Mouse (Mus musculus): Measurements from ENCODE around the gene Gm13279. TPM values are rescaled to one million over a fixed set of nuclear protein-coding genes. Genes with fewer than 3 reads are reported as not detected.

Gene Gm13279
- polyA plus RNA-seq, 1 experiment from 2014 or later: not detected

Other genes with a start within 250 kb of the Gm13279 start
- gene Ifna15, start 239.2 kb upstream of the Gm13279 start, polyA plus RNA-seq (2014; fragmentation: Illumina TruSeq; extraction: RNeasy Lipid Tissue Mini Kit (QIAGEN cat#74804)): not detected
- not detected for gene Ifna14, start 225.6 kb upstream of the Gm13279 start, polyA plus RNA-seq (2014; fragmentation: Illumina TruSeq; extraction: RNeasy Lipid Tissue Mini Kit (QIAGEN cat#74804))
- not detected for gene Ifna9, start 205.0 kb upstream of the Gm13279 start, polyA plus RNA-seq (2014; fragmentation: Illumina TruSeq; extraction: RNeasy Lipid Tissue Mini Kit (QIAGEN cat#74804))
- gene Ifna12, start 194.0 kb upstream of the Gm13279 start, polyA plus RNA-seq (2014; fragmentation: Illumina TruSeq; extraction: RNeasy Lipid Tissue Mini Kit (QIAGEN cat#74804)): not detected
- gene C87499, start 163.0 kb upstream of the Gm13279 start, polyA plus RNA-seq (2014; fragmentation: Illumina TruSeq; extraction: RNeasy Lipid Tissue Mini Kit (QIAGEN cat#74804)): 24.0 TPM
- gene Ifna13, start 152.9 kb upstream of the Gm13279 start, polyA plus RNA-seq (2014; fragmentation: Illumina TruSeq; extraction: RNeasy Lipid Tissue Mini Kit (QIAGEN cat#74804)): not detected
- not detected for gene Ifna16, start 120.5 kb upstream of the Gm13279 start, polyA plus RNA-seq (2014; fragmentation: Illumina TruSeq; extraction: RNeasy Lipid Tissue Mini Kit (QIAGEN cat#74804))
- gene Ifna2, start 113.5 kb upstream of the Gm13279 start, polyA plus RNA-seq (2014; fragmentation: Illumina TruSeq; extraction: RNeasy Lipid Tissue Mini Kit (QIAGEN cat#74804)): not detected
- not detected for gene Ifnab, start 106.0 kb upstream of the Gm13279 start, polyA plus RNA-seq (2014; fragmentation: Illumina TruSeq; extraction: RNeasy Lipid Tissue Mini Kit (QIAGEN cat#74804))
- not detected for gene Gm26566, start 75.6 kb upstream of the Gm13279 start, polyA plus RNA-seq (2014; fragmentation: Illumina TruSeq; extraction: RNeasy Lipid Tissue Mini Kit (QIAGEN cat#74804))
- 236 TPM for gene Klhl9, start 74.9 kb upstream of the Gm13279 start, polyA plus RNA-seq (2014; fragmentation: Illumina TruSeq; extraction: RNeasy Lipid Tissue Mini Kit (QIAGEN cat#74804))
- gene Gm13271, start 42.5 kb upstream of the Gm13279 start, polyA plus RNA-seq (2014; fragmentation: Illumina TruSeq; extraction: RNeasy Lipid Tissue Mini Kit (QIAGEN cat#74804)): not detected
- not detected for gene Gm13283, start 37.3 kb upstream of the Gm13279 start, polyA plus RNA-seq (2014; fragmentation: Illumina TruSeq; extraction: RNeasy Lipid Tissue Mini Kit (QIAGEN cat#74804))
- not detected for gene Gm13290, start 23.6 kb upstream of the Gm13279 start, polyA plus RNA-seq (2014; fragmentation: Illumina TruSeq; extraction: RNeasy Lipid Tissue Mini Kit (QIAGEN cat#74804))
- gene Gm13289, start 20.5 kb upstream of the Gm13279 start, polyA plus RNA-seq (2014; fragmentation: Illumina TruSeq; extraction: RNeasy Lipid Tissue Mini Kit (QIAGEN cat#74804)): not detected
- not detected for gene Gm13272, start 17.5 kb upstream of the Gm13279 start, polyA plus RNA-seq (2014; fragmentation: Illumina TruSeq; extraction: RNeasy Lipid Tissue Mini Kit (QIAGEN cat#74804))
- gene Ifnz, start 15.3 kb upstream of the Gm13279 start, polyA plus RNA-seq (2014; fragmentation: Illumina TruSeq; extraction: RNeasy Lipid Tissue Mini Kit (QIAGEN cat#74804)): not detected
- not detected for gene Gm13276, start 11.7 kb upstream of the Gm13279 start, polyA plus RNA-seq (2014; fragmentation: Illumina TruSeq; extraction: RNeasy Lipid Tissue Mini Kit (QIAGEN cat#74804))
- not detected for gene Gm13277, start 8.8 kb upstream of the Gm13279 start, polyA plus RNA-seq (2014; fragmentation: Illumina TruSeq; extraction: RNeasy Lipid Tissue Mini Kit (QIAGEN cat#74804))
- gene Gm13278, start 5.8 kb upstream of the Gm13279 start, polyA plus RNA-seq (2014; fragmentation: Illumina TruSeq; extraction: RNeasy Lipid Tissue Mini Kit (QIAGEN cat#74804)): not detected
- gene Gm13275, start 2.9 kb upstream of the Gm13279 start, polyA plus RNA-seq (2014; fragmentation: Illumina TruSeq; extraction: RNeasy Lipid Tissue Mini Kit (QIAGEN cat#74804)): not detected
- gene Gm13285, start 2.3 kb downstream of the Gm13279 start, polyA plus RNA-seq (2014; fragmentation: Illumina TruSeq; extraction: RNeasy Lipid Tissue Mini Kit (QIAGEN cat#74804)): not detected
- gene Gm13287, start 5.9 kb downstream of the Gm13279 start, polyA plus RNA-seq (2014; fragmentation: Illumina TruSeq; extraction: RNeasy Lipid Tissue Mini Kit (QIAGEN cat#74804)): not detected
- not detected for gene Gm13288, start 8.1 kb downstream of the Gm13279 start, polyA plus RNA-seq (2014; fragmentation: Illumina TruSeq; extraction: RNeasy Lipid Tissue Mini Kit (QIAGEN cat#74804))
- gene Ifna7, start 18.8 kb downstream of the Gm13279 start, polyA plus RNA-seq (2014; fragmentation: Illumina TruSeq; extraction: RNeasy Lipid Tissue Mini Kit (QIAGEN cat#74804)): not detected
- gene Ifna11, start 22.6 kb downstream of the Gm13279 start, polyA plus RNA-seq (2014; fragmentation: Illumina TruSeq; extraction: RNeasy Lipid Tissue Mini Kit (QIAGEN cat#74804)): not detected
- gene Ifna6, start 30.0 kb downstream of the Gm13279 start, polyA plus RNA-seq (2014; fragmentation: Illumina TruSeq; extraction: RNeasy Lipid Tissue Mini Kit (QIAGEN cat#74804)): not detected
- not detected for gene Ifna5, start 38.1 kb downstream of the Gm13279 start, polyA plus RNA-seq (2014; fragmentation: Illumina TruSeq; extraction: RNeasy Lipid Tissue Mini Kit (QIAGEN cat#74804))
- gene Ifna4, start 44.5 kb downstream of the Gm13279 start, polyA plus RNA-seq (2014; fragmentation: Illumina TruSeq; extraction: RNeasy Lipid Tissue Mini Kit (QIAGEN cat#74804)): not detected
- gene Ifna1, start 52.7 kb downstream of the Gm13279 start, polyA plus RNA-seq (2014; fragmentation: Illumina TruSeq; extraction: RNeasy Lipid Tissue Mini Kit (QIAGEN cat#74804)): not detected
- gene Ifne, start 82.8 kb downstream of the Gm13279 start, polyA plus RNA-seq (2014; fragmentation: Illumina TruSeq; extraction: RNeasy Lipid Tissue Mini Kit (QIAGEN cat#74804)): not detected